Mouse (Mus musculus): ENCODE measurements at regions not wholly inside any gene's neighbourhood (a gene's known extent, or its start where the extent isn't known, plus 50 kb on each side); places are given as distances from the start of the nearest gene placed in this dataset.
A peak's percentile ranks its signal among the peaks of the same experiment; 100 is the strongest.

- ATAC-seq (ENCODE audit: low FRiP score, low read depth) = no peak
- Histone ChIP-seq H3K27me3 (replicated peaks) (no peaks in the 10 kb centered on the region), H3K27ac (no peak overlapping the region), H3K36me3 (no peaks in the 10 kb centered on the region), H3K4me1 (no peaks in the 10 kb centered on the region), H3K4me2 (replicated peaks) (no peak overlapping the region), H3K4me3 (no peak overlapping the region), H3K9ac (no peak overlapping the region), H3K9me3 (no peaks in the 10 kb centered on the region)
- 83% methylated on average over 2 of the region's 2 CpGs for WGBS
Observed at GRCm38 (mm10) chr2:57772315-57772714, 225.4 kb upstream of the Galnt5 start.

- no peak overlapping the region for H3K27ac ChIP-seq
- H3K4me1 ChIP-seq = no peaks in the 10 kb centered on the region
- H3K4me3 ChIP-seq = no peak overlapping the region
- no peaks in the 10 kb centered on the region for H3K27me3 ChIP-seq (replicated peaks)
- no peaks in the 10 kb centered on the region for H3K9me3 ChIP-seq
- no peak for ATAC-seq (ENCODE audit: low FRiP score, low read depth)
- H3K9ac ChIP-seq = no peak overlapping the region
- no peak overlapping the region for H3K4me2 ChIP-seq (replicated peaks)
- H3K36me3 ChIP-seq = no peaks in the 10 kb centered on the region
- 78% methylated on average over 5 of the region's 5 CpGs for WGBS
Observed at GRCm38 (mm10) chr2:57776154-57776553, 221.5 kb upstream of the Galnt5 start.

- H3K4me3 ChIP-seq = no peak overlapping the region
- no peaks in the 10 kb centered on the region for H3K4me1 ChIP-seq
- no peaks in the 10 kb centered on the region for H3K27me3 ChIP-seq (replicated peaks)
- WGBS = 94% methylated on average over 1 of the region's 1 CpGs
- no peaks in the 10 kb centered on the region for H3K36me3 ChIP-seq
- H3K9ac ChIP-seq = no peak overlapping the region
- no peak overlapping the region for H3K4me2 ChIP-seq (replicated peaks)
- no peak overlapping the region for H3K27ac ChIP-seq
- no peak for ATAC-seq (ENCODE audit: low FRiP score, low read depth)
- no peaks in the 10 kb centered on the region for H3K9me3 ChIP-seq
Observed at GRCm38 (mm10) chr2:57780836-57781235, 216.8 kb upstream of the Galnt5 start.

DNA sequence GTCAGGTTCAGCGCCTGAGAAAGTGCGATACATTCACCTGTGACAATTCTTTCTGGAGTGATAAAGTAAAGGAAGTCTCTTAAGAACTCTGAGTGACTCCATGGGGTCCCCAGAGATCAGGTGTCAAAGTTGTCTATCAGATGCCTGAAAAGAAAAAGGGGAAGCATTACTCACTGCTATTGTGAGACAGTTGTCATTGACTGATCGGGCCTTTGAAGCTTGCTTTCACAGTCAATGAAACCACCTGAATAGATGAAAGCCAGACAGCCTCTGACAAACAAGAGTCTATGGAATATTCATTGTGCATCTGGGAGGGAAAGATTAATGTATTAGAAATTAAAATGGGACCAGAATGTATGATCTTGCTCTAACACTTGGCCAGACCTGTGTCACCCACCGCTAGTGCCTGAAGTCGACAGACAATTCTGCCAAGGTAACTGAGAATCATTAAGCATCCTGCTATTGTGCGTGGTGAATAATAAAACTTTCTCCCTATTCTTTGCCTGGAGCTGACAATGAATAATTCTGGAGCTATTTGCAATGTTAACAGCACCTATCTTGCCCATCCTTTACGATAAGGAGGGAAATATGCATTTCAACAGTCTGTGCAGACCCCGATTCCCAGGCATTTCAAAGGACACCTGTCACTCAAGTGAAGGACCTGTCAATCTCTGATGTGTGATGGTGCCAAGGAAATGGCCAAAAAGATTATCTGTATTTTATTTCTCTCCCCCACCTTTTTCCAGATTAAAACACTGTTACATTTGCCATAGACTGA lies 204.0 kb upstream of the Galnt5 start:
- Histone ChIP-seq H3K27me3 (replicated peaks) (no peaks in the 10 kb centered on the region), H3K4me2 (replicated peaks) (no peak overlapping the region), H3K9ac (no peak overlapping the region), H3K4me1 (no peaks in the 10 kb centered on the region), H3K9me3 (no peaks in the 10 kb centered on the region), H3K4me3 (no peak overlapping the region), H3K36me3 (no peaks in the 10 kb centered on the region), H3K27ac (no peak overlapping the region)
- ATAC-seq (ENCODE audit: low FRiP score, low read depth) = no peak
- WGBS = 66% methylated on average over 8 of the region's 8 CpGs

GRCm38 (mm10) chr2:57799279-57799678 lies 198.4 kb upstream of the Galnt5 start:
- H3K27ac ChIP-seq = no peak overlapping the region
- H3K27me3 ChIP-seq (replicated peaks) = no peaks in the 10 kb centered on the region
- no peak overlapping the region for H3K9ac ChIP-seq
- H3K4me3 ChIP-seq = no peak overlapping the region
- WGBS = 67% methylated on average over 2 of the region's 2 CpGs
- no peak for ATAC-seq (ENCODE audit: low FRiP score, low read depth)
- H3K4me1 ChIP-seq = no peaks in the 10 kb centered on the region
- H3K9me3 ChIP-seq = no peaks in the 10 kb centered on the region
- H3K4me2 ChIP-seq (replicated peaks) = no peak overlapping the region
- H3K36me3 ChIP-seq = no peaks in the 10 kb centered on the region

DNA sequence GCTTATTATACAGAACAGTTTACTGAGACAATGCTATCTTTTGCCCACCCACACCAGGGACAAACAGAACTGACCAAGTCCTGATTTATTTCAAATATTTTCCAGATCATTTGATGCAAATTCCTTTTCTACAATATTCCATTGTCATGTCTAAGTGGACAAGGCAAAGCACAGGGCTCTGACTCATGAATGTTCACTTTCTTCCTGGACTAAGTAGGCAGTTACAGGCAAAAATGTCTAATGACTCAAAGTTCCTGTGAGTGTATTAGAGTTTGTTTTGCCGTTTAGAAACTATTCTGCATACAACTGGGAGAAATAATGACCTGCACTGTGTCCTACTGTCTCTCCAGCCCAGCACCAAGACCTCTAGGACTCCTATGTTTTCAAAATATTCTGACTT lies 189.8 kb upstream of the Galnt5 start:
- no peak for ATAC-seq (ENCODE audit: low FRiP score, low read depth)
- WGBS = 46% methylated on average over 1 of the region's 1 CpGs
- H3K4me3 ChIP-seq = no peak overlapping the region
- no peak overlapping the region for H3K27ac ChIP-seq
- no peaks in the 10 kb centered on the region for H3K27me3 ChIP-seq (replicated peaks)
- no peaks in the 10 kb centered on the region for H3K4me1 ChIP-seq
- H3K36me3 ChIP-seq = no peaks in the 10 kb centered on the region
- no peak overlapping the region for H3K9ac ChIP-seq
- H3K4me2 ChIP-seq (replicated peaks) = no peak overlapping the region
- H3K9me3 ChIP-seq = no peaks in the 10 kb centered on the region

GRCm38 (mm10) chr2:57812996-57813395 lies 184.7 kb upstream of the Galnt5 start:
- no peaks in the 10 kb centered on the region for H3K27me3 ChIP-seq (replicated peaks)
- H3K9me3 ChIP-seq = no peaks in the 10 kb centered on the region
- no peak overlapping the region for H3K9ac ChIP-seq
- H3K4me3 ChIP-seq = no peak overlapping the region
- no peaks in the 10 kb centered on the region for H3K36me3 ChIP-seq
- 83% methylated on average over 1 of the region's 1 CpGs for WGBS
- H3K27ac ChIP-seq = no peak overlapping the region
- H3K4me1 ChIP-seq = no peaks in the 10 kb centered on the region
- ATAC-seq (ENCODE audit: low FRiP score, low read depth) = no peak
- H3K4me2 ChIP-seq (replicated peaks) = no peak overlapping the region

GRCm38 (mm10) chr2:57820343-57820742 lies 177.3 kb upstream of the Galnt5 start:
- Histone ChIP-seq H3K9me3 (no peaks in the 10 kb centered on the region), H3K4me2 (replicated peaks) (no peak overlapping the region), H3K4me1 (no peaks in the 10 kb centered on the region), H3K9ac (no peak overlapping the region), H3K27me3 (replicated peaks) (no peaks in the 10 kb centered on the region), H3K4me3 (no peak overlapping the region), H3K27ac (no peak overlapping the region), H3K36me3 (no peaks in the 10 kb centered on the region)
- 0 out of 2 replicates have a peak, but pooled peaks have one; percentile 25 for ATAC-seq (ENCODE audit: low FRiP score, low read depth)
- 51% methylated on average over 2 of the region's 2 CpGs for whole genome bisulfite sequencing

- WGBS = 41% methylated on average over 1 of the region's 1 CpGs
- Histone ChIP-seq H3K4me3 (no peak overlapping the region), H3K4me2 (replicated peaks) (no peak overlapping the region), H3K27ac (no peak overlapping the region), H3K36me3 (no peaks in the 10 kb centered on the region), H3K9ac (no peak overlapping the region), H3K9me3 (no peaks in the 10 kb centered on the region), H3K4me1 (no peaks in the 10 kb centered on the region), H3K27me3 (replicated peaks) (no peaks in the 10 kb centered on the region)
- ATAC-seq (ENCODE audit: low FRiP score, low read depth) = peak; percentile 29; the same call in 1 of the 2 replicates
Observed at GRCm38 (mm10) chr2:57820923-57821322, 176.8 kb upstream of the Galnt5 start.

- 83% methylated on average over 2 of the region's 2 CpGs for WGBS
Observed at GRCm38 (mm10) chr2:57828284-57828683, 169.4 kb upstream of the Galnt5 start.

GRCm38 (mm10) chr2:57832565-57833355 lies 164.9 kb upstream of the Galnt5 start:
- no peaks in the 10 kb centered on the region for H3K36me3 ChIP-seq
- H3K27me3 ChIP-seq (replicated peaks) = no peaks in the 10 kb centered on the region
- H3K9me3 ChIP-seq = no peaks in the 10 kb centered on the region
- H3K27ac ChIP-seq = no peak overlapping the region
- H3K4me1 ChIP-seq = no peaks in the 10 kb centered on the region
- no peak overlapping the region for H3K4me3 ChIP-seq
- no peak for ATAC-seq (ENCODE audit: low FRiP score, low read depth)
- 44% methylated on average over 12 of the region's 12 CpGs for WGBS
- no peak overlapping the region for H3K9ac ChIP-seq
- no peak overlapping the region for H3K4me2 ChIP-seq (replicated peaks)

More at GRCm38 (mm10) chr2:57828284-57828683, 169.4 kb upstream of the Galnt5 start:
- H3K9me3 ChIP-seq = no peaks in the 10 kb centered on the region
- no peak overlapping the region for H3K9ac ChIP-seq
- H3K4me1 ChIP-seq = no peaks in the 10 kb centered on the region
- H3K4me3 ChIP-seq = no peak overlapping the region
- H3K27ac ChIP-seq = no peak overlapping the region
- H3K4me2 ChIP-seq (replicated peaks) = no peak overlapping the region
- ATAC-seq (ENCODE audit: low FRiP score, low read depth) = no peak
- H3K27me3 ChIP-seq (replicated peaks) = no peaks in the 10 kb centered on the region
- no peaks in the 10 kb centered on the region for H3K36me3 ChIP-seq

- Histone ChIP-seq H3K4me2 (replicated peaks) (no peak overlapping the region), H3K27me3 (replicated peaks) (no peaks in the 10 kb centered on the region), H3K27ac (no peak overlapping the region), H3K9me3 (no peaks in the 10 kb centered on the region), H3K4me1 (no peaks in the 10 kb centered on the region; the same call in 1 of the 2 replicates), H3K36me3 (no peaks in the 10 kb centered on the region), H3K4me3 (no peak overlapping the region), H3K9ac (no peak overlapping the region)
- no peak for ATAC-seq (ENCODE audit: low FRiP score, low read depth)
- 68% methylated on average over 1 of the region's 1 CpGs for WGBS
Observed at GRCm38 (mm10) chr2:57845135-57845534, 152.5 kb upstream of the Galnt5 start.

Data from neural tube, embryonic 12.5 days (tissue).